Mouse (Mus musculus) lung, postnatal 0 days (tissue): Measurements from ENCODE around the gene Tagln. TPM values are rescaled to one million over a fixed set of nuclear protein-coding genes. Genes with fewer than 3 reads are reported as not detected.

ENCODE experiments used
- ATAC-seq: fragments of 200-750 bp; cut with Nextera tagmentation; 2 replicates; pipeline ENCODE4 v1.8.0; 2017; ENCODE audit warnings: moderate library complexity
- DNase-seq: peaks from one replicate; pipeline ENCODE4 v3.0.0-alpha.2; 2016; ENCODE audit warnings: low spot score
- H3K27ac ChIP-seq: fragments of 300-500 bp; sonication (generic); 2 replicates; pipeline ENCODE4 v1.5.1; 2014; ENCODE audit warnings: antibody characterized with exemption, mild to moderate bottlenecking, low read length, mixed read lengths
- H3K27me3 ChIP-seq: fragments of 300-500 bp; sonication (generic); replicated peaks from 2 replicates; pipeline ENCODE4 v1.6.1; 2014; ENCODE audit warnings: low read length, mixed read lengths; ENCODE audit not compliant: insufficient read depth
- H3K36me3 ChIP-seq: fragments of 300-500 bp; sonication (generic); 2 replicates; pipeline ENCODE4 v1.6.1; 2014; ENCODE audit warnings: low read length, mixed read lengths; ENCODE audit not compliant: insufficient read depth
- H3K4me1 ChIP-seq: fragments of 300-500 bp; sonication (generic); 2 replicates; pipeline ENCODE4 v1.6.1; 2014; ENCODE audit warnings: antibody characterized with exemption, low read depth, low read length, mixed read lengths; ENCODE audit not compliant: insufficient read depth
- H3K4me2 ChIP-seq: fragments of 300-500 bp; sonication (generic); replicated peaks from 2 replicates; pipeline ENCODE4 v1.6.1; 2014; ENCODE audit warnings: low read depth, mild to moderate bottlenecking, low read length, moderate library complexity, mixed read lengths
- H3K4me3 ChIP-seq: fragments of 300-500 bp; sonication (generic); 2 replicates; pipeline ENCODE4 v1.5.1; 2014; ENCODE audit warnings: low read depth, low read length
- H3K9ac ChIP-seq: fragments of 300-500 bp; sonication (generic); replicated peaks from 2 replicates; pipeline ENCODE4 v1.6.1; 2014; ENCODE audit warnings: low read depth, mild to moderate bottlenecking
- H3K9me3 ChIP-seq: fragments of 300-500 bp; sonication (generic); 2 replicates; pipeline ENCODE4 v1.6.1; 2016; ENCODE audit warnings: low read length, mixed read lengths
- CTCF ChIP-seq: IDR thresholded peaks from 2 replicates; pipeline ENCODE4 v1.5.1; 2016; ENCODE audit warnings: antibody characterized with exemption, mild to moderate bottlenecking
- EP300 ChIP-seq: IDR thresholded peaks from 2 replicates; pipeline ENCODE4 v1.6.1; 2016; ENCODE audit warnings: antibody characterized with exemption, mild to moderate bottlenecking, control low read depth
- WGBS: fragments of 180-500 bp; shearing (Covaris S2); extraction: QIAGEN DNeasy Blood & Tissue Kit; methylation state at CpG from one replicate; pipeline ENCODE4 v1.1.7; 2014; 5-methylcytosine and 5-hydroxymethylcytosine counted together
- microRNA-seq: library from miRNA; unstranded; fragments of <30 nt; microRNA quantifications from one replicate; pipeline ENCODE4, GENCODE M21; 2016
- polyA plus RNA-seq: library from polyadenylated mRNA; unstranded; fragments of >200 nt; fragmentation: Nextera tagmentation; extraction: Ambion mirVana; gene quantifications from 2 replicates; pipeline ENCODE4 v1.2.1, GENCODE M21; 2015

The Tagln gene
- polyA plus RNA-seq, 1 experiment from 2014 or later: 184 TPM

GRCm38 (mm10) chr9:45905196-45905595 is 30.7 kb downstream of the Tagln start:
- WGBS: 53% methylated on average over 4 of the region's 4 CpGs
- Histone ChIP-seq H3K27ac (no peak overlapping the region), H3K36me3 (0 out of 2 replicates have a peak, but pooled peaks cover 11% of the 10 kb centered on the region), H3K9ac (no peak overlapping the region), H3K4me2 (peak overlapping the region; percentile 84; the same call in 1 of the 2 replicates), H3K4me1 (peaks cover 8% of the 10 kb centered on the region; the same call in 1 of the 2 replicates), H3K4me3 (peak overlapping the region; percentile 79; the same call in 1 of the 2 replicates), H3K9me3 (no peaks in the 10 kb centered on the region), H3K27me3 (no peaks in the 10 kb centered on the region)
- no peak for DNase-seq
- TF ChIP-seq CTCF: no peak
- no peak for TF ChIP-seq EP300
- no peak for ATAC-seq

- peaks cover 35% of the 10 kb centered on the region; the same call in 1 of the 2 replicates for H3K36me3 ChIP-seq
- no peak overlapping the region for H3K9ac ChIP-seq
- TF ChIP-seq EP300: no peak
- TF ChIP-seq CTCF: no peak
- no peak overlapping the region for H3K4me3 ChIP-seq
- no peaks in the 10 kb centered on the region for H3K4me1 ChIP-seq
- DNase-seq (no peak), ATAC-seq (no peak)
- no peaks in the 10 kb centered on the region for H3K27me3 ChIP-seq
- H3K27ac ChIP-seq: no peak overlapping the region
- no peaks in the 10 kb centered on the region for H3K9me3 ChIP-seq
- H3K4me2 ChIP-seq: no peak overlapping the region
These were observed 42.2 kb downstream of the Tagln start for GRCm38 (mm10) chr9:45893681-45894080.

Small RNA genes lying within 50 kb of the gene (microRNA-seq; reads per million reads assigned to microRNA genes)
- 0.98 reads per million for gene Mir7087

Other genes with a start within 250 kb of the Tagln start
- 16.5 and 19.4 TPM in 2 replicates for gene Cep164, start 107.4 kb downstream of the Tagln start, polyA plus RNA-seq
- gene Bace1, start 97.5 kb downstream of the Tagln start, polyA plus RNA-seq: 16.6 and 18.3 TPM in 2 replicates
- 21.1 and 22.3 TPM in 2 replicates for gene Pcsk7, start 29.6 kb downstream of the Tagln start, polyA plus RNA-seq
- 29.5 and 32.3 TPM in 2 replicates for gene Rnf214, start 29.1 kb downstream of the Tagln start, polyA plus RNA-seq
- 55.4 and 58.7 TPM in 2 replicates for gene Sidt2, start 19.2 kb upstream of the Tagln start, polyA plus RNA-seq
- gene Pafah1b2, start 76.6 kb upstream of the Tagln start, polyA plus RNA-seq: 82.8 and 84.6 TPM in 2 replicates
- gene Sik3, start 76.8 kb upstream of the Tagln start, polyA plus RNA-seq: 8.9 and 9.3 TPM in 2 replicates